Mouse (Mus musculus) large intestine, adult 2 months (tissue): ENCODE results near the gene Itgb5. TPM values are rescaled to one million over a fixed set of nuclear protein-coding genes. Genes with fewer than 3 reads are reported as not detected.
A peak's percentile ranks its signal among the peaks of the same experiment; 100 is the strongest.

Experiments used
- DNase-seq: peaks from one replicate; pipeline ENCODE4 v3.0.0-alpha.2; 2012; ENCODE audit warnings: low read depth, low spot score
- WGBS: fragments of 180-500 bp; shearing (Covaris S2); methylation state at CpG from one replicate; pipeline ENCODE4 v1.1.7; 2018; 5-methylcytosine and 5-hydroxymethylcytosine counted together
- polyA plus RNA-seq: library from polyadenylated mRNA; depleted of rRNA; stranded (reverse); fragments of >200 nt; gene quantifications from 2 replicates; pipeline ENCODE4 v1.2.3, GENCODE M21; 2012

Gene Itgb5
- polyA plus RNA-seq, 1 experiment = 53.4 TPM

GRCm38 (mm10) chr16:33932126-33932525 is 102.7 kb downstream of the Itgb5 start:
- WGBS = 45% methylated on average over 5 of the region's 5 CpGs

GRCm38 (mm10) chr16:33933411-33933810 is 103.9 kb downstream of the Itgb5 start:
- peak; percentile 58 for DNase-seq
- WGBS = 35% methylated on average over 11 of the region's 11 CpGs

More at GRCm38 (mm10) chr16:33932126-33932525, 102.7 kb downstream of the Itgb5 start:
- no peak for DNase-seq

- 22% methylated on average over 5 of the region's 5 CpGs for whole genome bisulfite sequencing
- peak; percentile 53 for DNase-seq
Measured at GRCm38 (mm10) chr16:33934701-33935406, 105.4 kb downstream of the Itgb5 start.

GRCm38 (mm10) chr16:33935407-33935785 is 105.9 kb downstream of the Itgb5 start:
- WGBS = 76% methylated on average over 6 of the region's 6 CpGs

GRCm38 (mm10) chr16:33936885-33937284 is 107.4 kb downstream of the Itgb5 start:
- WGBS = 85% methylated on average over 4 of the region's 4 CpGs

More at GRCm38 (mm10) chr16:33935407-33935785, 105.9 kb downstream of the Itgb5 start:
- no peak for DNase-seq

GRCm38 (mm10) chr16:33937567-33937966 is 108.1 kb downstream of the Itgb5 start:
- 39% methylated on average over 8 of the region's 8 CpGs for WGBS
- DNase-seq = no peak

More at GRCm38 (mm10) chr16:33936885-33937284, 107.4 kb downstream of the Itgb5 start:
- DNase-seq = no peak

- WGBS = 72% methylated on average over 12 of the region's 12 CpGs
- DNase-seq = no peak
Measured at GRCm38 (mm10) chr16:33938311-33939132, 109.1 kb downstream of the Itgb5 start.

GRCm38 (mm10) chr16:33939133-33939531 is 109.7 kb downstream of the Itgb5 start:
- WGBS = 83% methylated on average over 2 of the region's 2 CpGs
- no peak for DNase-seq

- WGBS = 73% methylated on average over 9 of the region's 9 CpGs
- DNase-seq = no peak
Measured at GRCm38 (mm10) chr16:33939636-33940035, 110.2 kb downstream of the Itgb5 start.

- WGBS = 84% methylated on average over 5 of the region's 5 CpGs
- no peak for DNase-seq
Measured at GRCm38 (mm10) chr16:33940095-33940494, 110.6 kb downstream of the Itgb5 start.

GRCm38 (mm10) chr16:33941271-33941781 is 111.9 kb downstream of the Itgb5 start:
- DNase-seq = no peak
- 68% methylated on average over 11 of the region's 11 CpGs for WGBS

- no peak for DNase-seq
- WGBS = 80% methylated on average over 11 of the region's 11 CpGs
Measured at GRCm38 (mm10) chr16:33942341-33942740, 112.9 kb downstream of the Itgb5 start.

- WGBS = 97% methylated on average over 6 of the region's 6 CpGs
- no peak for DNase-seq
Measured at GRCm38 (mm10) chr16:33943388-33943787, 113.9 kb downstream of the Itgb5 start.

GRCm38 (mm10) chr16:33944126-33944525 is 114.7 kb downstream of the Itgb5 start:
- no peak for DNase-seq
- WGBS = 84% methylated on average over 4 of the region's 4 CpGs

- DNase-seq = no peak
- 68% methylated on average over 6 of the region's 6 CpGs for WGBS
Measured at GRCm38 (mm10) chr16:33944772-33945171, 115.3 kb downstream of the Itgb5 start.

- DNase-seq = no peak
- WGBS = 72% methylated on average over 7 of the region's 7 CpGs
Measured at GRCm38 (mm10) chr16:33946021-33946420, 116.6 kb downstream of the Itgb5 start.

- DNase-seq = no peak
- 58% methylated on average over 17 of the region's 17 CpGs for WGBS
Measured at GRCm38 (mm10) chr16:33947664-33948571, 118.5 kb downstream of the Itgb5 start.

GRCm38 (mm10) chr16:33950386-33950785 is 120.9 kb downstream of the Itgb5 start:
- 76% methylated on average over 6 of the region's 6 CpGs for WGBS
- DNase-seq = no peak

GRCm38 (mm10) chr16:33950830-33951229 is 121.4 kb downstream of the Itgb5 start:
- DNase-seq = peak; percentile 77
- WGBS = 11% methylated on average over 4 of the region's 4 CpGs
